10 mouse cellular contexts compared by ENCODE assay signal in the genomic region with DNA sequence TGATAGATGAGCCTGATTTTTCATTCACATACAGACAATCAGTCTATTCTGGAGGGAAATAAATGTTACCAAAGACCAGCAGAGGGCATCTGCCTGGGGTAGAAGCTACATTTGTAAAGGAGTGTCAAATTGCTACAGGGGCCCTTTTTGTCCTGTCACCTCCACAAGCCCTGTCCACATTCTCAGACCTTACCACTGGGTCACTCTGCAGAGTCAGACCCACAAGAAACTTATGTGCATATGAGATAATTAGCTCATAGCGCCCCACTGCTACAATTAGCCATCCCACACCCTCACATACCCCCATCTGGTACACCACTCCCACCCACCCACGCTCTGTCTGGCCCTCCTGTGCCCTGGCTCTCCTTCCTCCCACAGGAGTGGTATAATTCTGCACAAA.
DNase-seq lines count a peak whose midpoint lies in the region; ATAC-seq and TF ChIP-seq lines count a peak whose summit lies in the region.
"Had no signal": no experiment of that assay in that cellular context is flagged by ENCODE, and none has a peak within 500 bp of the region (broad histone marks: within the 10 kb centered on the region; RNA-seq: fewer than 3 reads in every experiment).

No protein-coding gene starts in this region.

- H3K9me3 ChIP-seq in hindbrain, embryonic 12.5 days (replicated peaks): no peaks in the 10 kb centered on the region
- H3K9me3 ChIP-seq in midbrain, postnatal 0 days (ENCODE audit: low read length): no peaks in the 10 kb centered on the region
- H3K9me3 ChIP-seq: liver, embryonic 15.5 days had no signal

- peak overlapping the region; percentile 1; the same call in 1 of the 2 replicates for H3K4me3 ChIP-seq in hindbrain, embryonic 12.5 days
- H3K4me3 ChIP-seq in midbrain, postnatal 0 days (ENCODE audit: low read depth, low read length): peak overlapping the region; percentile 74
- no peak overlapping the region for H3K4me3 ChIP-seq in thymus, adult 2 months (ENCODE audit: control insufficient read depth, insufficient read depth, low read length)
- H3K4me3 ChIP-seq: liver, embryonic 15.5 days had no signal

- TF ChIP-seq CTCF in midbrain, postnatal 0 days (IDR thresholded peaks at IDR 0.05): peak; percentile 68
- TF ChIP-seq CTCF in thymus, adult 2 months (IDR thresholded peaks at IDR 0.05; ENCODE audit: borderline replicate concordance, control insufficient read depth, extremely low read depth, insufficient read depth, low read length, poor library complexity): no peak

- H3K9ac ChIP-seq in hindbrain, embryonic 12.5 days: peak overlapping the region; percentile 47; the same call in 1 of the 2 replicates
- peak overlapping the region; percentile 34; the same call in 1 of the 2 replicates for H3K9ac ChIP-seq in midbrain, postnatal 0 days (replicated peaks; ENCODE audit: low read length, poor library complexity, severe bottlenecking)
- H3K9ac ChIP-seq: liver, embryonic 15.5 days had no signal

- peaks cover 16% of the 10 kb centered on the region for H3K4me1 ChIP-seq in hindbrain, embryonic 12.5 days
- peaks cover 6% of the 10 kb centered on the region; the same call in 1 of the 2 replicates for H3K4me1 ChIP-seq in midbrain, postnatal 0 days (ENCODE audit: insufficient read depth, low read length)
- no peaks in the 10 kb centered on the region for H3K4me1 ChIP-seq in thymus, adult 2 months (replicated peaks; ENCODE audit: control insufficient read depth, insufficient read depth, low read length)
- H3K4me1 ChIP-seq: liver, embryonic 15.5 days had no signal

- WGBS in hindbrain, embryonic 12.5 days: 78% methylated on average over 2 of the region's 2 CpGs
- 61% methylated on average over 2 of the region's 2 CpGs for WGBS in midbrain, postnatal 0 days
- 84% methylated on average over 2 of the region's 2 CpGs for WGBS in thymus, adult 2 months

- peaks cover 15% of the 10 kb centered on the region for H3K27me3 ChIP-seq in hindbrain, embryonic 12.5 days
- H3K27me3 ChIP-seq in midbrain, postnatal 0 days (ENCODE audit: insufficient read depth, low read length): no peaks in the 10 kb centered on the region
- H3K27me3 ChIP-seq in thymus, adult 2 months (ENCODE audit: control insufficient read depth, insufficient read depth, low read length): peaks cover 6% of the 10 kb centered on the region; the same call in 1 of the 2 replicates

- H3K4me2 ChIP-seq in hindbrain, embryonic 12.5 days (replicated peaks): peak overlapping the region; percentile 93
- peak overlapping the region; percentile 71 for H3K4me2 ChIP-seq in midbrain, postnatal 0 days (ENCODE audit: low read depth, low read length, poor library complexity, severe bottlenecking)
- H3K4me2 ChIP-seq: liver, embryonic 15.5 days had no signal

- no peaks in the 10 kb centered on the region for H3K36me3 ChIP-seq in hindbrain, embryonic 12.5 days
- no peaks in the 10 kb centered on the region for H3K36me3 ChIP-seq in midbrain, postnatal 0 days (ENCODE audit: insufficient read depth, low read length)
- H3K36me3 ChIP-seq in thymus, adult 2 months (ENCODE audit: control insufficient read depth, insufficient read depth, low read length): no peaks in the 10 kb centered on the region
- H3K36me3 ChIP-seq: liver, embryonic 15.5 days had no signal

- DNase-seq in layer of hippocampus, adult 11-12 months (ENCODE audit: low spot score): peak; percentile 49
- no peak for DNase-seq in layer of hippocampus, adult 9-10 months (ENCODE audit: low spot score)
- DNase-seq in cerebellum, adult 18-20 months: peak; percentile 54 to 59
- DNase-seq in midbrain, postnatal 0 days (ENCODE audit: low spot score): peak; percentile 51
- no peak for DNase-seq in thymus, adult 2 months
- DNase-seq in spleen, postnatal 14 days (ENCODE audit: low spot score in 2 of 2): no peak
- no peak for DNase-seq in thymus, postnatal 0 days (ENCODE audit: low spot score)

- H3K27ac ChIP-seq in hindbrain, embryonic 12.5 days: no peak overlapping the region
- H3K27ac ChIP-seq in midbrain, postnatal 0 days (ENCODE audit: low read depth, low read length): peak overlapping the region; percentile 48
- H3K27ac ChIP-seq in thymus, adult 2 months (ENCODE audit: control insufficient read depth, insufficient read depth, low read length): no peak overlapping the region
- H3K27ac ChIP-seq: liver, embryonic 15.5 days had no signal

- 0 out of 2 replicates have a peak, but pooled peaks have one; percentile 1 for ATAC-seq in hindbrain, embryonic 12.5 days (ENCODE audit: low FRiP score)
- ATAC-seq in midbrain, postnatal 0 days (ENCODE audit: low FRiP score): no peak
- ATAC-seq: CD4-positive, CD25-positive, alpha-beta regulatory T cell, adult 4 months had no signal

- TF ChIP-seq POLR2A in thymus, adult 2 months (IDR thresholded peaks at IDR 0.05; ENCODE audit: control insufficient read depth, extremely low read depth, insufficient read depth, low read length, poor library complexity): no peak

Comparison
In these comparisons a context has a peak if more than half of its experiments do, and no peak if none do; other contexts are left out.
1. DNase-seq: peak in layer of hippocampus, adult 11-12 months (single experiment), cerebellum, adult 18-20 months (2 of 2) and midbrain, postnatal 0 days (single experiment); none in layer of hippocampus, adult 9-10 months (single experiment), thymus, adult 2 months (single experiment), spleen, postnatal 14 days (0 of 2) and thymus, postnatal 0 days (single experiment).